Mouse (Mus musculus) embryonic fibroblast, embryonic 13.5 days (primary cell): ENCODE results near the gene Gcc2.

ENCODE experiments used
- CTCF ChIP-seq: IDR thresholded peaks from 2 replicates; pipeline ENCODE4 v1.5.1; 2011; ENCODE audit warnings: mild to moderate bottlenecking, control low read depth, low read length, moderate library complexity, borderline replicate concordance; ENCODE audit not compliant: insufficient read depth
- POLR2A ChIP-seq: IDR thresholded peaks from 2 replicates; pipeline ENCODE4 v1.6.1; 2011; ENCODE audit warnings: low read depth, mild to moderate bottlenecking, control low read depth, low read length, moderate library complexity

GRCm38 (mm10) chr10:58254635-58255175, 592 bp upstream of the Gcc2 start:
- TF ChIP-seq POLR2A (no peak), CTCF (no peak)
